Mouse (Mus musculus): ENCODE data around the gene Tmem131l.

DNA sequence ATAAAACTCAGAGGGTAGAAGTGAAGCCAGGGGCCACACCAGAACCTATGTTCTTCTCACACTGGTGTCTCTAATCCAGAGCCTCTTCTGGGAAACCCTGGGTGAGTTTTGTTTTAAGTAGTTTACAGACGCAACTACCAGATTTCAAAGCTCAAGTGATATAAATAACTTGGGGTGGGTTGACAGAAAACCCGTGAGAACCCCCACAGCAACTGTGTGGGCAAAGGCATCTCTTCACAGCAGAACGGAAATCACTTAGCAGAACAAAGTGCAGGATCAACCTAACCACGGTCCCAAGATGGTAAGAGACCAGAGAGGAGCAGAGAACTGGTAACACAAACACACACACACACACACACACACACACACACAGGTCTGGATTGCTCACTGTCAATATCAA lies 25.9 kb upstream of the Tmem131l start:
- TF ChIP-seq CTCF (IDR thresholded peaks at IDR 0.05; ENCODE audit: borderline replicate concordance, insufficient read depth, low read depth, low read length) (no peak), POLR2A (IDR thresholded peaks at IDR 0.05; ENCODE audit: borderline replicate concordance, insufficient read depth, low read length) (no peak)

All from cerebellum, adult 2 months (tissue).